Mouse (Mus musculus) heart, adult 11 months (tissue): Measurements from ENCODE around the gene Dhdds.

ENCODE experiments used
- DNase-seq: peaks from one replicate; pipeline ENCODE4 v3.0.0; 2022

Dhdds gene

GRCm38 (mm10) chr4:133942679-133943078 is 58.0 kb downstream of the Dhdds start:
- DNase-seq, result no peak

GRCm38 (mm10) chr4:133941576-133941975 is 59.1 kb downstream of the Dhdds start:
- DNase-seq, result peak; percentile 94

- no peak for DNase-seq
Measured at GRCm38 (mm10) chr4:133940386-133941260, 60.1 kb downstream of the Dhdds start.

- DNase-seq, result no peak
Measured at GRCm38 (mm10) chr4:133938077-133938476, 62.6 kb downstream of the Dhdds start.

- DNase-seq, result no peak
Measured at GRCm38 (mm10) chr4:133931785-133932184, 68.9 kb downstream of the Dhdds start.

- no peak for DNase-seq
Measured at GRCm38 (mm10) chr4:133931349-133931748, 69.4 kb downstream of the Dhdds start.

GRCm38 (mm10) chr4:133929278-133929670 is 71.4 kb downstream of the Dhdds start:
- peak; percentile 93 for DNase-seq

- DNase-seq, result peak; percentile 91
Measured at GRCm38 (mm10) chr4:133928576-133929277, 72.0 kb downstream of the Dhdds start.

GRCm38 (mm10) chr4:133925204-133925603 is 75.5 kb downstream of the Dhdds start:
- DNase-seq, result no peak

GRCm38 (mm10) chr4:133923743-133924142 is 77.0 kb downstream of the Dhdds start:
- DNase-seq, result no peak
